Mouse (Mus musculus): ENCODE data around the gene Sbp. TPM values are rescaled to one million over a fixed set of nuclear protein-coding genes. Genes with fewer than 3 reads are reported as not detected.

Sbp gene
- polyA plus RNA-seq, 1 experiment from 2014 or later: not detected

- 82% methylated on average over 10 of the region's 10 CpGs for WGBS
- Histone ChIP-seq H3K27me3 (replicated peaks; ENCODE audit: low read depth, poor library complexity, severe bottlenecking) (no peaks in the 10 kb centered on the region), H3K4me3 (no peak overlapping the region), H3K4me1 (no peaks in the 10 kb centered on the region), H3K27ac (replicated peaks) (no peak overlapping the region), H3K36me3 (replicated peaks) (no peaks in the 10 kb centered on the region), H3K9me3 (no peaks in the 10 kb centered on the region)
- DNase-seq (ENCODE audit: low spot score): no peak
Observed at GRCm38 (mm10) chr17:23966658-23967401, 25.4 kb downstream of the Sbp start.

- Histone ChIP-seq H3K9me3 (no peaks in the 10 kb centered on the region), H3K4me1 (no peaks in the 10 kb centered on the region), H3K36me3 (replicated peaks) (no peaks in the 10 kb centered on the region), H3K4me3 (no peak overlapping the region), H3K27ac (replicated peaks) (no peak overlapping the region), H3K27me3 (replicated peaks; ENCODE audit: low read depth, poor library complexity, severe bottlenecking) (no peaks in the 10 kb centered on the region)
- 46% methylated on average over 2 of the region's 2 CpGs for WGBS
- no peak for DNase-seq (ENCODE audit: low spot score)
Observed at GRCm38 (mm10) chr17:23968780-23969179, 27.3 kb downstream of the Sbp start.

- no peaks in the 10 kb centered on the region for H3K9me3 ChIP-seq
- no peak overlapping the region for H3K27ac ChIP-seq (replicated peaks)
- DNase-seq (ENCODE audit: low spot score): peak; percentile 75
- no peaks in the 10 kb centered on the region for H3K27me3 ChIP-seq (replicated peaks; ENCODE audit: low read depth, poor library complexity, severe bottlenecking)
- H3K4me1 ChIP-seq: no peaks in the 10 kb centered on the region
- 3% methylated on average over 1 of the region's 1 CpGs for WGBS
- no peaks in the 10 kb centered on the region for H3K36me3 ChIP-seq (replicated peaks)
- no peak overlapping the region for H3K4me3 ChIP-seq
Observed at GRCm38 (mm10) chr17:23969231-23969630, 27.8 kb downstream of the Sbp start.

- 81% methylated on average over 9 of the region's 9 CpGs for WGBS
- no peak overlapping the region for H3K27ac ChIP-seq (replicated peaks)
- no peak overlapping the region for H3K4me3 ChIP-seq
- no peaks in the 10 kb centered on the region for H3K36me3 ChIP-seq (replicated peaks)
- no peak for DNase-seq (ENCODE audit: low spot score)
- H3K9me3 ChIP-seq: no peaks in the 10 kb centered on the region
- H3K27me3 ChIP-seq (replicated peaks; ENCODE audit: low read depth, poor library complexity, severe bottlenecking): no peaks in the 10 kb centered on the region
- H3K4me1 ChIP-seq: 0 out of 2 replicates have a peak, but pooled peaks cover 3% of the 10 kb centered on the region
Observed at GRCm38 (mm10) chr17:23971315-23971714, 29.8 kb downstream of the Sbp start.

GRCm38 (mm10) chr17:23976665-23977064, 35.2 kb downstream of the Sbp start:
- Histone ChIP-seq H3K9me3 (no peaks in the 10 kb centered on the region), H3K27ac (replicated peaks) (no peak overlapping the region), H3K4me3 (no peak overlapping the region), H3K27me3 (replicated peaks; ENCODE audit: low read depth, poor library complexity, severe bottlenecking) (no peaks in the 10 kb centered on the region), H3K4me1 (peaks cover 3% of the 10 kb centered on the region; the same call in 1 of the 2 replicates), H3K36me3 (replicated peaks) (no peaks in the 10 kb centered on the region)
- WGBS: 81% methylated on average over 4 of the region's 4 CpGs
- no peak for DNase-seq (ENCODE audit: low spot score)

- Histone ChIP-seq H3K27me3 (replicated peaks; ENCODE audit: low read depth, poor library complexity, severe bottlenecking) (no peaks in the 10 kb centered on the region), H3K9me3 (no peaks in the 10 kb centered on the region), H3K27ac (replicated peaks) (no peak overlapping the region), H3K4me3 (no peak overlapping the region), H3K4me1 (peaks cover 13% of the 10 kb centered on the region), H3K36me3 (replicated peaks) (no peaks in the 10 kb centered on the region)
- 64% methylated on average over 3 of the region's 3 CpGs for WGBS
- DNase-seq (ENCODE audit: low spot score): no peak
Observed at GRCm38 (mm10) chr17:23979471-23979870, 38.0 kb downstream of the Sbp start.

- no peaks in the 10 kb centered on the region for H3K27me3 ChIP-seq (replicated peaks; ENCODE audit: low read depth, poor library complexity, severe bottlenecking)
- no peak for DNase-seq (ENCODE audit: low spot score)
- WGBS: 82% methylated on average over 10 of the region's 10 CpGs
- H3K9me3 ChIP-seq: no peaks in the 10 kb centered on the region
- H3K4me3 ChIP-seq: no peak within 1 kb of the TSS
- no peak within 1 kb of the TSS for H3K27ac ChIP-seq (replicated peaks)
- peaks cover 13% of the 10 kb centered on the region for H3K4me1 ChIP-seq
- H3K36me3 ChIP-seq (replicated peaks): no peaks in the 10 kb centered on the region
Observed at GRCm38 (mm10) chr17:23980297-23980909, 38.9 kb downstream of the Sbp start, which contains the start of gene Prss30. Gene Prss30, minus strand, starts transcription at chr17:23980566.

GRCm38 (mm10) chr17:23982912-23983311, 41.4 kb downstream of the Sbp start:
- no peaks in the 10 kb centered on the region for H3K9me3 ChIP-seq
- H3K27ac ChIP-seq (replicated peaks): no peak overlapping the region
- WGBS: 48% methylated on average over 4 of the region's 4 CpGs
- DNase-seq (ENCODE audit: low spot score): no peak
- H3K27me3 ChIP-seq (replicated peaks; ENCODE audit: low read depth, poor library complexity, severe bottlenecking): no peaks in the 10 kb centered on the region
- peaks cover 13% of the 10 kb centered on the region for H3K4me1 ChIP-seq
- no peak overlapping the region for H3K4me3 ChIP-seq
- no peaks in the 10 kb centered on the region for H3K36me3 ChIP-seq (replicated peaks)

- Histone ChIP-seq H3K4me3 (no peak overlapping the region), H3K27me3 (replicated peaks; ENCODE audit: low read depth, poor library complexity, severe bottlenecking) (0 out of 2 replicates have a peak, but pooled peaks cover 2% of the 10 kb centered on the region), H3K36me3 (replicated peaks) (no peaks in the 10 kb centered on the region), H3K9me3 (no peaks in the 10 kb centered on the region), H3K4me1 (peaks cover 13% of the 10 kb centered on the region), H3K27ac (replicated peaks) (no peak overlapping the region)
- 69% methylated on average over 1 of the region's 1 CpGs for WGBS
- DNase-seq (ENCODE audit: low spot score): no peak
Observed at GRCm38 (mm10) chr17:23984989-23985388, 43.5 kb downstream of the Sbp start.

GRCm38 (mm10) chr17:23989802-23990201, 48.3 kb downstream of the Sbp start:
- DNase-seq (ENCODE audit: low spot score): no peak
- Histone ChIP-seq H3K36me3 (replicated peaks) (no peaks in the 10 kb centered on the region), H3K4me3 (no peak overlapping the region), H3K4me1 (peaks cover 15% of the 10 kb centered on the region), H3K9me3 (no peaks in the 10 kb centered on the region), H3K27me3 (replicated peaks; ENCODE audit: low read depth, poor library complexity, severe bottlenecking) (peaks cover 10% of the 10 kb centered on the region), H3K27ac (replicated peaks) (no peak overlapping the region)
- WGBS: 49% methylated on average over 2 of the region's 2 CpGs

- H3K27me3 ChIP-seq (replicated peaks; ENCODE audit: low read depth, poor library complexity, severe bottlenecking): peaks cover 15% of the 10 kb centered on the region
- H3K9me3 ChIP-seq: no peaks in the 10 kb centered on the region
- peak overlapping the region; percentile 67 for H3K27ac ChIP-seq (replicated peaks)
- H3K4me1 ChIP-seq: peaks cover 25% of the 10 kb centered on the region
- WGBS: 68% methylated on average over 9 of the region's 9 CpGs
- no peaks in the 10 kb centered on the region for H3K36me3 ChIP-seq (replicated peaks)
- no peak for DNase-seq (ENCODE audit: low spot score)
- peak overlapping the region; percentile 49 for H3K4me3 ChIP-seq
Observed at GRCm38 (mm10) chr17:23992789-23993553, 51.5 kb downstream of the Sbp start.

- WGBS: 13% methylated on average over 31 of the region's 31 CpGs
- peaks cover 12% of the 10 kb centered on the region for H3K27me3 ChIP-seq (replicated peaks; ENCODE audit: low read depth, poor library complexity, severe bottlenecking)
- H3K4me1 ChIP-seq: peaks cover 25% of the 10 kb centered on the region
- H3K4me3 ChIP-seq: peak overlapping the region; percentile 49
- peak overlapping the region; percentile 67 for H3K27ac ChIP-seq (replicated peaks)
- DNase-seq (ENCODE audit: low spot score): peak; percentile 92
- no peaks in the 10 kb centered on the region for H3K36me3 ChIP-seq (replicated peaks)
- no peaks in the 10 kb centered on the region for H3K9me3 ChIP-seq
Observed at GRCm38 (mm10) chr17:23993559-23994428, 52.3 kb downstream of the Sbp start.
